Mouse (Mus musculus) spleen, adult 2 months (tissue): ENCODE data around the gene Bcl3.

Experiments
- CTCF ChIP-seq: fragments of 200-500 bp; IDR thresholded peaks from 2 replicates; pipeline ENCODE4 v1.5.1; 2011; ENCODE audit warnings: mild to moderate bottlenecking, inconsistent platforms; ENCODE audit not compliant: insufficient read depth, insufficient read length, insufficient replicate concordance; ENCODE audit errors: extremely low read depth
- POLR2A ChIP-seq: fragments of 200-500 bp; IDR thresholded peaks from 2 replicates; pipeline ENCODE4 v1.6.1; 2011; ENCODE audit warnings: low read depth, low read length, inconsistent platforms

DNA sequence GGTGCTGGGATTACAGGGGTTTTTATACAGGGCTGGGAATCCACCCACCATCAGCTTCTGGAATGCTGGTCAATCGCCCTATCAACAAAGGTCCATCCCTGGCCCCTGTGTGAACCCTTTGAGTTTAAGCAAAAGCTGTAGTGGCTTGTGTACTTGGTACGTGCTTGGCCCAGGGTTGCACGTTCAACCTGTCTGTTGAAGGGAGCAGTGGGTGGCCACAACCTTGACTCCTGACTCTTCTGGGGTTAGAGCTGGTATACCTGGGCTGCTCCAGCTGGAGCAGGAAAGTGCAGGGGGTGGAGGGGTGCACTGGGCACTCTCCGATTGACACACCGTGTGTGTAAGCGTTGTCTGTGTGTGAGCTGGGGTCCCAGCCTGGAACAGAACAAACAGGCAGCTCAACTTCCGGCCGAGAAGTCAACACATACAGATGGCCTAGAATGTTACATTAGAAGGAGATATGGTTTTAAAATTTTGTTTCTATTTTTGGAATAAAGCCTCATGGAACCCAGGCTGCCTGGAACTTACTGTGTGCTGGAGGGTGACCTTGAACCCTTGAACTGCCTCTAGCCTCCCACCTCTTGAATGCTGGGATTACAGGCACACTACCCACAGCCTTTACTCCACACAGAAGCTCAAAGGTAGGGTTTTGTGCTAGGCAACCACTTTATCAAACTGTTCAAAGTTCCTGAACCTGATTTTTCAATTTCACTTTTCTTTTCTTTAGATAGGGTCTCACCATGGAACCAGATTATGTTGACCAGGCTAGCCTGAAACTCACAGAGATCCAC lies 42.9 kb upstream of the Bcl3 start:
- no peak for TF ChIP-seq CTCF
- TF ChIP-seq POLR2A = no peak
